Mouse (Mus musculus) monocyte, adult 2 months (primary cell): Measurements from ENCODE around the gene Camta1.

Experiments used
- DNase-seq, 2 experiments: peaks; one replicate each; pipeline ENCODE4 v3.0.0; 2022; ENCODE audit warnings: low spot score in 2 of 2, low read depth in 1 of 2

Camta1 gene

DNA sequence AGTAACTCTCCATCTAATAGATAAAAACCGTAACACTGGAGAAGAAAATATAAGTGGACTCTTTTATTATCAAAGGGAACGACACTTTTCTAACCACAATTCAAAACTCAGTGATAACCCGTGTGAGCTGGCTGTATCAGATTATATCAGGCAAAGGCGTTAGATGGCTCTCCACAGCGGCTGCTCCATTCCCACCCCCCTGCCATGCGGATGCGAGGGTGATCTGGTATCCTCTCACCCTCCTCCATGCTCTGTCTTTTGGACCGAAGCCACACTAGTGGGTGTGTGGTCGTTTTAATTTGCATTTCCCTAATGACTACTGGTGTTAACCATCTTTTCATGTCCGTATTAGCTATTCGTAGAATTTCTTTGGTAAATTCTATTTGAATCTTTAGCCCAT is 403.0 kb downstream of the Camta1 start:
- no peak for DNase-seq

DNA sequence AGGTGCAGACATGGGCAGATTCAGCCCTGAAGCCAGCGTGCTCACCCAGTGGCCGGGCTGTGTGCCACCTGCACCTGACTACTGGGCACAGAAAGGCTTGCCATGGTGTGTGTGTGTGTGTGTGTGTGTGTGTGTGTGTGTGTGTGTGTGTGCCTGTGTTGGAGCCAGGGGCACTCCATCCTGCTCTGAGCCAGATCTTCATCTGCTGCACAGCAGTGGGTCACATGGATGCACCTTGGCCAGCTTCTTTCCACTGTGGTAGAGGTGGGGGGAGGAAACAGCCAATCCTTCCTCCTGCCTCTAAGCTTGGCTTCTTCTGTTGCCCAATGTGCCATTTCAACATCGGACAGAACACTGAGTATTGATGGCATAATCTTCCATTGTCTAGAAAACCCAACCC is 407.1 kb downstream of the Camta1 start:
- DNase-seq = no peak

DNA sequence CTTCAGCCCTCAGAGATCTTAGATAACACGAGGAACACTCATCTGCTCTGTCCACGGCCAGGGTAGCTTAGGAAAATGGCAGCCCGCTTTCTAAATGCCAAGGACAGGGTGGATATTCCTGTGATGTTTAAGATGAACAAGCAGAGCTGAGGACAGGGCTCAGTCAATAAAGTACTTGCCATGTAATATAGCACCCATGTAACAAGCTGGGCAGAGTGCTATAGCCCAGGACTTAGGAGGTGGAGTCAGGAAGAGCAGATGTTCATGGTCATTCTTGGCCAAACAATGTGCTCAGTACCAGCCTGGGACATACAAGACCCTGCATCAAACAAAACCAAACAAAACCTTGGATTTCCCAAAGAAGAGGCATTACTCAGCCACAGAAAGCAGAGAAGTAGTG is 407.6 kb downstream of the Camta1 start:
- DNase-seq = no peak

DNA sequence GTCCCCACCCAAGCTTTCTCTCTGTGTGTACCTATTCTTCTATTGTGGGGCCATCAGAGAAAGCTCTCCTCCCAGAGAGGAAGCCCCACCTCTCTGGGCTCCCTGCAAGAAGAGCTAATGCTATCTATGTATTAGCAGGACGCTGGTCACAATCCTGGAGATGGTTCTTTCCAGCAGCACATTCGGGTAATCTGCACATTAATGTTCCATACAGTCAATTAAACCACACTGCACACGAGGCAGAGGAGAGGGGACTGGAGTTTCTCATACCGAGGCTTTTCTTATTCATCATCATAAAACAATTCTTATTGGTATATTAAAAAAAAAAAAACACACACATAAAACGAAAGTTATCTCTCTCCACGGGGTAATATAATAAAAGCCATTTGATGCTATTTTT is 409.8 kb downstream of the Camta1 start:
- no peak for DNase-seq

DNA sequence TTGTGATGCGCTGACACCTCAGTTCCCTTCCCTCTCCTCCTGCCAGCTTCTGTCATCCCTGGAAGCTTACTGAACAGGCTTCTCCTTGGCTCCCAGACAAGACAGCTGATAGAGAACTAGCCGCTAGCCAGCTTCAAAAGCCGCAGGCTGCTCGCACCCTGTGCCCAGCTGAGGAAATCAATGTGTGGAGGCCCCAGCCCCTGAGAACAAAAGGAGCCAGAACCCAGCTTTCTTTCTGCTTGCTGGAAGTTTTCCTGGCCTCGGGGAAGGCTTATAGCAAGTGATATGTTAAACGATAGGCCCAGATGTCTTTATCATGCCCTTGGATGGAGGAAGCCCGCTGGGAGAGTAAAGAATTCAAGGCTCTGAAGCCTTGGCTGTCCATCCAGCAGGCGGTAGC is 411.7 kb downstream of the Camta1 start:
- no peak for DNase-seq

DNA sequence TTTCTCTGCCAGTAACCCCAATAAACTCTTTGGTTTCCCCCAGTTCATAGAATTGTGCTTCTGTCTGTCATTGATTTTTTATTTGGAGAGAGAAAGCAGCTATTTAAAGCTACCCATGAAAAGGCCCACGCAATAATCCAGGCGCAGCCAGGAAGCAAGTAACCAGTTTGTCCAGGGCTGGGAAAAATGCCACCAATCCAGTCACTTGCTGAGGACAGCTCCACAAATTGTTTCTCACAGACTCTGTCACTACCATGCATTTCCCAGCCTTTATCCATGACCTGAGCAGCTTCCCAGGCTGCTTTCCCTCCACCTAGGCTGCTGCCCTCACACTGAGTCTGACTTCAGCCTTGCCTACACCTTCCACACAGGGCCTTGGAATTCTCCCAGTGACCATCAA is 413.3 kb downstream of the Camta1 start:
- DNase-seq = no peak

DNA sequence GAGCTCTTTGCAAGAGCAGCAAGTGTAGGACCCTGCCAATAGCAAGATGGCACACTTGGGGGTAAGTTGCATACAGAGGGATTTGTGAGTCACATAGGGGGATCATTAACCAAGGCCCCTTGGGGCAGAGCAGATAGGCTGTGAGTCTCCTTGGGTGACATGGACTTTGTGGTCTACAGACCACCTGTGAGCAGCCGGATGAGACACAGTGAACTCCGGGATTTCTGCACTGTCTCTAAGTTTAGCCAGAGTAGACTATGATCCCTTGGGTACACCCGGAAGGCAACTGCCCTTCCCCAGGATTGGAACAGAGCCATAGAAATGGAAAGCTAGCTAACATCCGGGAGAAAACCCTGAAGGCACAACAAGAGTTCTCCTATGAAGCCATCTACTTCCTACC is 417.0 kb downstream of the Camta1 start:
- no peak for DNase-seq

DNA sequence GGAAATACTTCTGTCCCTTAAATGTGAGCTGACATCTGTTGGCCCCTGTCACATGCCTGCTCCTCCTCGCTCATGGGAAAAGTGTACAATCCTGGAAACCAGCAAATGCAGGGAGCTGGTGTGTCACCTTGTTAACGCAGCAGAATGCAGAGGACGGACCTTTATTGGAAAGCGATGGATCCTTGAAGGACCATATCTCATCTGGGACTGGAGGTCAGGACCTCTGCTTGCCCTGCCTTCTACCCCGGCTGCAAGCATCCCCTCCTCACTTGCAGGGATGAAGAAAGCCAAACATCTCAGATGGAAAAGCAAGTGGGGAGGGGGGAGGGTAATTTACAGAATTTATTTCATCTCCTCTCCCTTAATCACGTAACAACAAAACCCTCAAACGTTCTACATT is 423.1 kb downstream of the Camta1 start:
- no peak for DNase-seq

DNA sequence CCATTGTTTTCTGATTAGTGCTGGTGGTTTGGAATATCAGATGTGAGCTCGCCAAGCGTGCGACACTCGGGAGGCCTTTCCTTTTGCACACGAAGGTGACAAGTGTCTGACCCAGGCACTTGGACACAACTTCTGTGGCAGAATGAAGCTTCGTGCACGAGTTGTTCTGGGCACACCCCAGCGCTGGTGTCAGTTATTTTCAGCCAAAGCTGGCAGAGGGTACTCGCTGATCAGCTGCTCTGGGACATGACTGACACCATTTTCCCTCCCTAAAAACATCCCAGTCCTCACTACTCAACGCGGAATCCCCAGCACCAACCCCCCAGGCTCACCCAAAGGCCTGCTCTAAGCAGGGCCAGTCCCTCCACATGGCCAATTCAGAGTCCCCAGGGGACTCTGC is 423.8 kb downstream of the Camta1 start:
- no peak for DNase-seq

DNA sequence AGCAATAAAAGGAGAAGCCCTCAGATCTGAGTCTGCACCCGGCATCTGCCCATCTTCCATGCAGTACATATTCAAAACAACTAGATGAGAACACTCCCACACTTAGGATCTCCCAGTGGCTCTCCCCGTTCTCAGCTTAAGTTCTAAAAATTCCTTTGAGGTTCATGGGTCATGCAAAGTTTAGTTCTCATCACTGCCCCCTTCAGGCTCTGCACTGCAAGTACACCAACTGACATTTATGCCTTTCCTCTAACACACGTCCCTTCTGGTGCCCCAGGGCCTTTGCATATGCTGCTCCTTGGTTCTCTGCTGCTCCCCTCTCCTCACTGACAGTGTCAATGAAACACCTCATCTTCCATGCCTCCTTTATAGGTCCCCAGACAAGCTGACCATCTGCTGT is 436.5 kb downstream of the Camta1 start:
- no peak for DNase-seq

DNA sequence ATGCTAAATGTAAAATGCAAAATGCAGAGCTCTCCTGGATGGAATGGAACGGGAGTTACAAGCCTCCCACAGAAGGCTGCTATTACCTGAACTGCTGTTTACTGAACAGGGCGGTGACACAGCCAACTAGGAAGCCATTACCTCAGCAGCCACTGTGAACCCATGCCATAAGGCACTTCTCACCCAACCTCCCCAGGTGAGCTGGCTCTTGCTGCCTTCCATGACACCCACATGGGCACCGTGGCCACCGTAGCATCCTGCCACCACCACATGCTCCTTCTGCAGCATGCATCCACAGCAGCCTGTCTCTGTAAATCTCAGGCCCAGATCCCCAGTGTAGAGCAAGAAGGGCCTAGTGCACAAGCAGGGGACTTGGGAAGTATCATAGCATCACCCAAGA is 438.8 kb downstream of the Camta1 start:
- no peak for DNase-seq

DNA sequence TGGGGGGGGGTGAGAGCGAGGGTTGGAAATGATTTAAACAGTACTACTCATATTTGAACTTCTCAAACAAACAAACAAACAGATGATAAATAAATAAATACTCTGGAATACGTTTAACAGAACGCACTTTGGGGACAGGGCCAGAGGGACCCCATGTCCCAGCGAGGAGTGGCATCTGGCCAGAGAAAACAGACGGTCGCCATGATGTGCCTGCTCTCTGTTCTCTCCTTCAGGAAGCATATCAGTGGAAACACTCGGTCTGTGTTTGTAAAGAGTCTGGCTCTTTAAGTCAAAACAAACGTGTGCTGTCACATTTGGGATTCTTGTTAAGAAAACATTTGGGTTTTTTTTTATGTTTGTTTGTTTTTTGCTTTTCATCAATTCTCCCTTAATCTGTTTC is 439.3 kb downstream of the Camta1 start:
- DNase-seq = no peak

DNA sequence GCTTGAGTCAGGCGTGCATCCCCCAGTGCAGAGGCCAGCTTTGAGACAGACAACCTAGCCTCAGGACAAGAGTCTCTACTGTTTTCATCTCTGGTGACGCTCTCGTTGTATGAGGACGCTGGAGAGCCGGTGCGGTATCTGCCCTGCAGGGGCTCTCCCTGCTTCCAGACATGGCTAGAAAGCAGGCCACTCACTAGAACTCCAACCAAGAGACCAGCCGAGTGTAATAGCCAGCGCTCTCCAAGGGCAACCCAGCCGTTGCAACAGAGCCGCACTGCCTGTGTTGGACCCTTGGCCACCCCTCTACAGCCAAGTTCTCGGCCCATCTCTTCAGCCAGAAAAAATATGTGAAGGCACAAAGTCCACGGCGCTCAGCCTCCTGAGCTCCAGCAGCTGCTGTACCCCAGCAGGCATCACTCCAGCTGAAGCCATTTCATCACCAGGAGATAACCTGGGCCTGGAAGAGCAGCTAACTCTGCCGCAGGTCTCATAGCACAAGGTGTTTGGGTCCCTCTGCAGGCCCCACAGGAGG is 443.3 kb downstream of the Camta1 start:
- no peak for DNase-seq

DNA sequence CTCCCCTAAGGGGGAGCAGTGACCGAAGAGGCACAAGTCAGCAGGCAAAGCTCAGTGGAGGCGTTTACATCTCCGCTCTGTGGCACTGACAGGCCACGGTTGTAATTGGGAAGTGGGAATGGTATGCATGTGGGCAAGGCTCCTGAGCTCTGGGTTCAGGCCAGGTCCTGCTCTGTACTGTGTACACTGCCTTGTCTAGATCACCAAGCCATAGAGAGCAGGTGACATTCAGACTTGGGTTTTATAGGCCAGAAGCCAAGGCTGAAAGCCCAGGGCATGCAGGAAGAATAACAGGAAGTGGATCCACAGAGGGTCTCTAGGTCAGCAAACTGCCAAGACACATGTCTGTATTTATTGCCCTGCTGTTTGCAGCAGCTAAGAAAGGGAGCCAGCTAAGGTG is 445.9 kb downstream of the Camta1 start:
- no peak for DNase-seq

DNA sequence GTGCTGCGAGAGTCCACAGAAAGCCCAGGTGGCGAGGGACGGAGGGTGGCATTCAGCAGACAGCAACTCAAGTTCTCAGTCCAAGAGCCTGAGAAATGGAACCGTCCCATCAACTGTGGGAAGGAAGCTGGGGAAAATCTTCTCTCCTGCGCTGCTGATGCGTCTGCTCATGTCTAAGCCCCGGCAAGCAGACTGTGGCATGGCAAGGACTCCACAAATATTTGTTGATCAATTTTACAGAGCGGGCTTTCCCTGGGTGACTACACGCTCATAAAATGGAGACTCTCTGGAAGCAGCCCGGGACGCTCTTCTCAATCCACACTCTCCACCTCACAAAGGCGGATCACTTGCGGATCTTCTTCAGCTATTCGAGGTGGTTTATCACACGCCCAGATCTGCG is 446.3 kb downstream of the Camta1 start:
- no peak for DNase-seq

DNA sequence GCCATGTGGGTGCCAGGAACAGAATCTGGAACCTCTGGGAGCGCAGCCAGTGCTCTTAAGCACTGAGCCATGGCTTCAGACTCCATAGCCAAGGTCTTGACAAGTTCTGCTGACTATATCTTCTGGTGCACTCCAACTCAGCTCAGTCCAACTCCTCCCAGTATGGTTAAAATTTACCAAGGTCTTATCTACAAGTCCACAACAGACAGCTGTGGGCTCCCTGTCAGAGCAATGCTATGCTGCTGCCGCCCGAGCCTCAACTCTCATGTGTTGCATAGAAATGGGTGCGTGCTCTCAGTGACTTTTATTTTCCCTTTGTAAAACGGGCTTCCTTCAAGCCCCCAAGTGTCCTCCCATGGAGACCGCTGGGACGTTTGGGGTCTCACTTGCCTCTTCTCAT is 446.7 kb downstream of the Camta1 start:
- no peak for DNase-seq

DNA sequence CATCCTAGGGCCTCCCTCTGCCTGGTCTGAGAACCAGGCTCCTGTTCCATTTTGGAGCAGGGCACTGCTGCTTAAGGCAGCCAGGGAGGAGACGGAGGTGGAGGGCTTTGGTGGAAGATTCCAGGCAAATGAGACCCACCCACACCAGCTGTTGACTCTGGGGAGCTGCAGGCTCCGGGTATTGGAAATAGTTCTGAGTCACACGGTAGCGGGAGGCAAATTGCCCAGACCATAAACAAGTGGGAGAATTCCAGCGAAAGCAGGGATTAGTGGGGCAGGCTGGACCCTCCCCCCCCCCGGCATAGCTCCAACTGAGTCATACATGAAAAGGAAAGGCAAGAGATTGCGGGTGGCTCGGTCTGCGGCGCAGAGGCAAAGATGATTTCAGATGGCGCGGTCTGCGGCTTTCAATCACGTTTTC is 450.0 kb downstream of the Camta1 start:
- no peak for DNase-seq

DNA sequence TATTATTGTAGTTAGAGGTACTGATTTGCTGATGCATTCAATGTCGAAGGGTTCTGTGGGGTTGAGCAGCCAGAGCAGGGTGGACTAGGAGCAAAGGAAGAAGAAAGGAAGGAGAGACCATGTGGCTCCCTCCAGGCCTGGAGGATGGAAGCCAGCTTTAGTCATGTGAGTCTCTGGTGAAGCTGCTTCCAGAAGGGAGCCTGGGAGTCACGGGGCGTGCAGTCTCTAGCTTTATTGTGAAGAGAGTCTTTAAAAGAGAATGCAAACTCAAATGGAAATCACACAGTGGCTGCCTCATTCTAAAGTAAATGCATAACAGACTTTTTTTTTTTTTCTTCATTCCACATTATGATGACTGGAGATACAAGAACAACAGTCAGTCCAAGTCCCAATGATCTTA is 450.7 kb downstream of the Camta1 start:
- no peak for DNase-seq

DNA sequence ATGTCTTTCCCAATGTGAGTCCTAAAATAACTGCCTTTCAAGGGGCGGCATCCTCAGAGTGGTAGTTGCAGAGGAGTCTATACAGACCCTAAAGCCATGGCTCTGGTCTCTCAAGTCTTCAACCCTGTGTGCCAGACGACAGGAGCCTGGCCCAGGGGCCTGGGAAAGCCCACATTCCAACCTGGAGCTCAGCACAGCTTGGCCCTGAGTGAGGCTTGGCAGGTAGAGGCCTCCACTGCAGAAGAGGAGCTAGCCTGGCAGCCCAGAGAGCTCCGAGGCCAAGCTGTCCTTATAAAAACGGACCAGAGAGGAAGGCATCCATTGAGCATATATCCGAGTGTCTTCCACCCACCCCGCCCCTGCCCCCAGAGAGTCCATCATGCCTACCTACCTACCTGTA is 452.4 kb downstream of the Camta1 start:
- DNase-seq = no peak

DNA sequence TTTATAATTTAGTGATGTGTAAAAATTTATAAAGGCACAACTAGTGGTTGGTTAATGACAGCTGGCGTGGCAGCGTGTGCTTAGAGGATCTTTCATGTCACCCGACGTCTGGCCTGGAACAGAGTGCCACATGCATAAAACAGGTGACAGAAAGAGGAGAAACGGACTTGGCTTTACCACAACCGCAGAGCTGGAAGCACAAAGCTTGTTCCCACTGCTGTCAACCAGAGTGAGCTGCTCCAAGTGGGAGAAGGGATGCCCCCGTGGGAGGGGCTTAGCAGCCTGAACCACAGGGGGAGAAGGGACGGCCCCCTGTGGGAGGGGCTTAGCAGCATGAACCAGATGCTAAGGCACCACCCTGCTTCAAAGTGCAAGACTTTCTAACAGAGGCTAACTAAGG is 452.9 kb downstream of the Camta1 start:
- no peak for DNase-seq

DNA sequence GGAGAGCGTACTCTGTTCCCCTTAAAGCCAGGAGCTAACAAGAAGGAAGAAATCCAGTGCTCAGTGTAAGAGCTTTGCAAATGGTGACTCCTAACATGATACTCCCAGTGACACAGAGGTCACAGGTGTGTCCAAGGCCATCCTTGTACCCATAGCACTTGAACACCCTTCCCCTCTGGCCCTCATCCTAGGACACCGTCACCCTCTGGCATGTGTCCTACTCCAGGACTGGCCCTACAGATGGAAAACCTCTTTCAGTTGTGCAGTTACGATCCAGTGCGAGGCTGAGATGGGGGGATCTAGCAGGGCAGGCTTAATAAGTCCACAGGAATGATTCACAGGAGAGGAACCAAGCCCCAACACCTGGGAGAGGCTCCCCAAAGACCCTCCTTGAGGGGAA is 453.4 kb downstream of the Camta1 start:
- no peak for DNase-seq

DNA sequence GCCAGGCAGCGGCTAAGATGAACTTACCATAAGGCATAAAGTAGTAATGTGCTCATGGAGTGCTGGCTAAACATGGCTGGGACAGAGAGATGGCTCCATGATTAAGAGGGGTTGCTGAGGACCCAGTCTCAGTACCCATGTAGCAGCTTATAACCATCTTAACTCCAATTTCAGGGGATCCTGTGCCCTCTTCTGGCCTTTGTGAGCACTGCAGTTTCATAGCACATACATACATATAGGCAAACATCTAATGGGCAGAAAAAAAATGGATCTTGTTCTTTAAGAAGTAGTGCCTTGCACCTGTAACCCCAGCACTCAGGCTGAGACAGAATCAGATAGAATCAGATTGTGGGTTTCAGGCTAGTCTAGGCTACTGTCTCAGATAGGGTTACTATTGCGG is 454.5 kb downstream of the Camta1 start:
- no peak for DNase-seq

DNA sequence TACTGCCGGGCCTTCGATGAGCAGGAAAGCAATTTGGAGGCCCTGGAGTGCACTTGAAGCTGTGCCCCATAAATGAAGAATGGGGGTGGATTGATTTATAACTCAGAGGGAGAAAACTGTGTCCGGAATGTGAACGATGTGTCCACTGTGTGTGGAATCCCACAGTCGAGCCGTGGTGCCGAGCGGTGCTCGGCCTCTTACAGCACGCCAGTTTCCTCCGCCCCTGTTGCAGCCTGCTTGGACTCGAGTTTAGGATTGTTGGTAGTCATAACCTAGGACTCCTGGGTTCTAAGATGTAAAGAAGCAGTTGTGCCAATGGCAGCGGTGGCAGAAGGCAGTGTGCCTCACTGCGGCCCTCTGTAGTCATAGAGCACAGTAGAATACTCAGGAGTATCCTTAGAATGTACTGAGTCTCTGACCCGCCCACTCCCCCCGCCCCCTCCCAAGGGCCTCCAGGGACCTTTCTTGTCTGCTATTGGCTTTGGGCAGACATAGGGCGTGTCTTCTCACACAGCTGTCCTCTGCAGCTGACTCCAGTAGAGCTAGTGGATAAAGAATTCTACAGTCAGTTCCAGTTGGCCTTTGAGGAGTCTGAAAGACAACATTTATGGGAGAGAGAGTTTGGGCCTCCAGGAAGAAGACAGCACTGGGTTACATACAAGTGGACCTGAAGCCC is 457.0 kb downstream of the Camta1 start:
- no peak for DNase-seq
